Mouse (Mus musculus) neural tube, embryonic 10.5 days (tissue): ENCODE results near the gene Coq6.
"Not testable (repeated sequence)": the region's sequence is repeated elsewhere in the genome, so short reads cannot be mapped to it uniquely, and the experiment has no call there.

ENCODE experiments used
- DNase-seq: peaks from one replicate; pipeline ENCODE4 v3.0.0-alpha.2; 2017; ENCODE audit warnings: low spot score; ENCODE audit errors: extremely low spot score

The Coq6 gene

DNA sequence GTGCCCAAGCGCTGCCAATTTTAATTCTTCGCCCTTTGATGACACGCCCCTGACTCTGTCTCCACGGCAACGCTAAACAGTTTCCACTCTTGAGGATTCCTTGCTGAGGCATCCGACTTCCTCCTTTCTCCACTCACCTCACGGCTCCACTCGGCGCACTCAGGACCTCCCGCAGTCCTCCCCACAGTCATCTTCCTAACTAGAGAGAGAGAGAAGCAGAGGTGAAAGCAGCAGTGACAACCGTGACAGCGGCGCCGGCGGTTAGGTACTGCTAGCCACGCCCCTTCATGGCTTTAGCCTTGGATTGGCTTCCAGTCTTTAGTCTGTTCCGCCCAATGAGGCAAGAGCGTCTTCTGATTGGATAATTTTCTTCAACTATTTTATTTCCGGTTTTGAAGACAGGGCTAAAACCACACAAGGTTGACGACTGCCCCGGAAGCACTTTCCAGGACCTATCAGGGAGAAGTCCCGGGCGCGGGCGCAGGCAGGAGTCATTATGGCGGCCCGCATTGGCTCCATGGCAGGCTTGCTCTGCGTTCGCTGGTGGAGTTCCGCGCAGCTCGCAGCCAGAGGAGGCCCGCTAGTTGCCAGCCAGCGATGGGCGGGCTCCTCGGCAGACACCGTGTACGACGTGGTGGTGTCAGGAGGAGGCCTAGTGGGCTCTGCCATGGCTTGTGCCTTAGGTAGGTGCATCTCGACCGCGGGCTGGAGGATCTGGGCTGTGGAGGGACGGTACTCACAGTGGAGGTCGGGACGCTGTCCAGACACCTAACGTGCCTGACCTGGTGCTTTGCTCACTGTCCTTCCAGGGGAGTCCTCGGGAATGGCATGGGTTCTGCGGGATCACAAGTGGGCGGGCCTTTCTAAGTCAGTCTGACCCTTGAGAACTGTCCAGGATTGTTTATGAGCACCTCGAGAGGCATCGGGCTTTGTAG is at the start of gene Coq6, which contains the start of gene Fam161b:
Gene Coq6, plus strand, starts transcription at position 103 of the 935 bp plus-strand sequence.
Gene Fam161b, minus strand, starts transcription at position 279 of the 935 bp plus-strand sequence.
- peak; percentile 90 for DNase-seq

DNA sequence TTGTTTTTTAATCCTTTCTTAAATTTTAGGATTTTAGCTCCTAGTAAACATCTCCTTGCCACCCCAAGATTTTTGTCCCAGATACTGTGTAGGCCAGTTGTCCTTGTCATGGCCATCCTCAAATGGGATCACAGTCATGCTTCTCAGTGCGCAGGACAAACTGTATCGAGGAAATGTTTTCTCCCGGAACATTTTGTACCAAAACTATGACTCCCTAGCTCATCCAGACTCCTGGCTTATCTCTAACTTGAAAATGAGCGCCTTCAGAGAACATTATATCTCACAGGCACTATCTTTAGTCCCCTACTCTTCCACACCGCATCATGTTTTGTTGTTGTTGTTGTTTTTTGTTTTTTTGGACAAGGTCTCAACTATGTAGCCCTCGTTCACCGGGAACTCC is 45.5 kb upstream of the Coq6 start:
- DNase-seq = no peak

DNA sequence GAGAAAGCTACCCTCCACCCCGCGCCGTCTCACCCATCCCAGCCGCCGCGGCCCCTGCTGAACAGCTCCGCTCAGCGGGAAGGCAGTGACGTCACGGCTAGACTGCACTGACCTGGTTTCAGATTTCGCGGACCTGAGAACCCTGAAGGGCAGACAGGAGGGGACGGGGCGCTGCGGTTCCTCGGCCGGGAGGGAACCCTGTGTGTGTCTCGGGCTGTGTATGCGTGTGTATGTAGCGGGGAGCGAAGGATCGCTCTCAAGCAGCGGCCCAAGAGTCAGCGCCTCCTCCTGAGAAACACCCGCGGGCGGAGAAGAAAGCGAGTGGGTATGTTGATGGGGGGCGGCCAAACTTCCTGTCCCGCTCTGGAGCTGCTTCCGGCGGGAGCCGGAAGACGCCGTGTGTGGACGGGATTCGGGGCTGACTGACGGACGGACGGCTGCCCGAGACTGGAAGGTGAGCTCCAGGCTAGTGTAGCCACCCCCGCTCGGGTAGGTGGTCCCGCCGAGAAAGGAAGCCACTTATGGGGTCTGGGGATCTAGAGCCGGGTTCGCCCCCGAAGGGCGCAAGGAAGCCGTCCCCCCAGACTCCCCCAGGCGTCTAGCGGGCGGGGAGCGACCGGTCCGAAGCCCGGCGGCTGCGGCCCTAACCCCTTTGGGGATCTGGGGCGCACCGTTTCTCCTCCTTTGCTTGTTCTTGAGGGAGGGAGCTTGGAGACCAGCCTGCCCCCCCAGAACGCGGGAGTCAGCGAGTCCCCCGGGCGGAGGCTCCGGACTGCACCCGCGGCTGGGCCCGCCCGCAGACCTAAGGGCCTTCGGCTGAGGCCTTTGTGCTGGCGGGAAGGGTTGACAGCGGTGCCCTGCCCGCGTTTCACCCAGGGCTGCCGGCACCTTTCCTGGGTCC is 44.5 kb upstream of the Coq6 start, which contains the start of gene Zfp410:
Gene Zfp410, plus strand, starts transcription at position 132 of the 901 bp plus-strand sequence.
- peak; percentile 92 for DNase-seq

DNA sequence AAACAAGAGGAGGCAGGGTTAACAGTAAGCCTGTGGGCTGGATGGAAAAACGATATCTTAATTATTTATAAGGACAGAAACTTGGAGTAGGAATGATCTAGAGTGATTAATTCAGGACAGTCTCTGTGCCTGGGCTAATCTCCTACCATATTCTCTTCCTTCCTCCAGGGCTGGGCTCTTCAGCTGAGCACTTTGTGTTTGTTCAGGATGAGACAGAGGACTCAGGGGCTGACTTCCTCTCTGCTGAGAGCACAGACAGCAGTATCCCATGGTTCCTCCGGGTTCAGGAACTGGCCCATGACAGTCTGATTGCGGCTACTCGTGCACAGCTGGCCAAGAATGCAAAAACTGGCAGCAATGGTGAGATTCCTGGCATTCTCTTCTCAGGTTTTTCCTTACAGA is 34.3 kb upstream of the Coq6 start:
- no peak for DNase-seq

DNA sequence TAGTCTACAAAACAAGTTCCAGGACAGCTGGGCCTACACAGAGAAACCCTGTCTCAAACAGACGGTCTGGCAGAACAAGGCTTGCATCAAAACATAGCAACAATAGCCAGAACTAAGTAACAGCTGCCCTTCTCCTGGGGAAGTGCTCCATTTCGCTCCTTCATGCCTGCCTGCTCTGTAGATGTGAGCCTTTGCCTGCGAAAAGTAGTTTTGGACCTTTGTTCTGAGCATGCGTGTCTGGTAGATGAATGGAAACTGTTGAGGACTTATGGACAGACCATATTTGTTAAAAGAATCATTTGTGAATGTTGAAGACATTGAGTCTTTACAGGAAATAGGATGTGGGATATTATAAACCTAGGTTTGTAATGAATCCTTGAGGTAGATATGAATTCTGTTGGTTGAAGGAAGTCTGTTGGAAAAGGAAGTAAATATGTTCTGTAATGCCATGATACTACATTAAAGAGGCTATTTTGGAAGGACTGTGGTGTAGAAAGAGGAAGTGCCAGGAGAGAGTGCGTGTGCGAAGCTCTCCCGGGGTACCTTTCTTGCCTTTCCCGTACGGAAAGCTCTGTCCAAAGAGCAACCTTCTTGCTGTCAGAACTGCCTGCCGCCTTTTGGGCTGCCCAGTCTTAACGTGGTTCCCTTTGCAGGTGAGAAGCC is 24.4 kb upstream of the Coq6 start:
- DNase-seq = no peak

DNA sequence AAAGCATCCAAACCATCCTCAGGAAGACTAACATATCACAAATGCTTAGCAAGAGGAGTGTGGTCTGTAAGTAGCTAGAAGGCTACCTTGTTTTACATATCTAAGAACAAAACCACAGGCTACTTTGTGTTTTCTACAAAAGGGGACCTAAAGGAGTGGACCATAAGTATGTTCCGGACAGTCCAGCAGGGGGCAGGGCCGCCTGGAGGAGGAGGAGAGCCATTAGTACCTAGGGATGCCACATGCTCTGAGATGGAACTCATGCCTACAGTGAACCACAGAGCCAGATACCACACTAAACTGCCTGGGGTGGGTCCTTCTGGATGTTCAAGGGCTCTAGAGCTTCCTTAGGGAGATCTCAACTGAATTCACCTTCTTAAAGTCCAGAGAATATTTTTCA is 14.3 kb upstream of the Coq6 start:
- DNase-seq = no peak

DNA sequence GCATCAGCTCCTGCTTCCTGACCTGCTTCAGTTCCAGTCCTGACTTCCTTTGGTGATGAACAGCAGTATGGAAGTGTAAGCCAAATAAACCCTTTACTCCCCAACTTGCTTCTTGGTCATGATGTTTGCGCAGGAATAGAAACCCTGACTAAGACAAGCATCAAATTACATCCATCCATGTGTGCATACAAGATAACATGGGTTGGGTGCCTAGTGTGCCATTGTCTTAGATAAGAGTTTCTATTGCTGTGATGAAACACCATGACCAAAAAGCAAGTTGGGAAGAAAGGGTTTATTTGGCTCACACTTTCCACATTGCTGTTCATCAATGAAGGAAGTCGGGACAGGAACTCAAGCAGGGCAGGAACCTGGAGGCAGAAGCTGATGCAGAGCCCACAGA is 2.8 kb upstream of the Coq6 start:
- DNase-seq = not testable (repeated sequence)

DNA sequence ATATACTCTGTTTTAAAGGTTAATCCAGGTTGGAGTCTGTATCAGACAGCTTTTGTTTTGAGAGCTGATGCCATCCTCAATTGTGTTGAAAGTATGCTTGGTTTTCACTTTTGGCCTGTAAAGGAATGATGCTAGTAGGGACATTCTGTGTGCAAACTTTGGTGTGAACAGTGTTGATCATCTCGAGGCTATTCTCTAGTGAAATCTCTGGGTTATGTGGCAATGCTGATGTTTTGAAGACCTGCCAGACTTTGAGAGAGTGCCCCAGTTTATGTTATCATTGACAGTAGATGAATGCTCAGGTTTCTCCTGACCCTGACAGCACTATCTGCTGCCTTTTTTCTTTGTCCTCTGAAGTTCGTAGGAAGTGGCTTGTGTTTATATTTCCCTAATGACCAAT is 1.4 kb downstream of the Coq6 start:
- DNase-seq = no peak

DNA sequence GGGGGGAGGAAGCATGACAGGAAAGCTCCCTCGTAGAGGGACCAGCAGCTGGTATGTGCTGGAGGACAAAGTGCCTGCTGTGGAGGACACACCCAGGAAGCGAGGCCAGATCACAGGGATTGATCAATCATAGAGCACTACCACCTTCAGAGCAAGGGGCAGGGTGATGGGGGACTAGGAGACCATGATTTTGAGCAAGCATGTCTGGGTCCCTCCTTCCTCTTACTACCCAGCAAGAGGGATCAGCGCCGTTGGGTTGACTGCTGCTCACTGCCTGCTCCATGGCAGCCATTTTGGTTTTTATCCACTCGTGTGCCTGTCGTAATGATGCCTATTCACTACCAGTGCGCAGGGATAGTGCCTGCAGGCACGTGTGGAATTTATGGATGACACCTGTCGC is 2.8 kb downstream of the Coq6 start:
- DNase-seq = no peak

DNA sequence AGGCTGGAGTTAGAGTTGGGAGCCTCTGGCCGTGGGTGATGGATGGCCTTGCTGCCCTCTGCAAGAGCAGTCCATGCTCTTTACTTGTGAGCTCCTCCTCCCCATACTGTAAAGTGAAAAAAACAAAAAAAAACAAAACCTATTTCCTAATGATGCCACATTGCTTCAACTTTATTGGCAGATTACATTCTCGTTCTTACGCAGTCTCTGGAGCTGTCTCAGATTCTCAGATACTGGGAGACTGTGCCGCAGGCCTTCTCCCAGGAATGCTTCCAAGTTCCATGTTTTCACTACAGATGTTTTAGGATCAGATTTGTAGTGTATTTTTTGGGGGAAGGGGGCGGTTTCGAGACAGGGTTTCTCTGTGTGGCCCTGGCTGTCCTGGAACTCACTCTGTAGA is 3.7 kb downstream of the Coq6 start:
- DNase-seq = no peak

DNA sequence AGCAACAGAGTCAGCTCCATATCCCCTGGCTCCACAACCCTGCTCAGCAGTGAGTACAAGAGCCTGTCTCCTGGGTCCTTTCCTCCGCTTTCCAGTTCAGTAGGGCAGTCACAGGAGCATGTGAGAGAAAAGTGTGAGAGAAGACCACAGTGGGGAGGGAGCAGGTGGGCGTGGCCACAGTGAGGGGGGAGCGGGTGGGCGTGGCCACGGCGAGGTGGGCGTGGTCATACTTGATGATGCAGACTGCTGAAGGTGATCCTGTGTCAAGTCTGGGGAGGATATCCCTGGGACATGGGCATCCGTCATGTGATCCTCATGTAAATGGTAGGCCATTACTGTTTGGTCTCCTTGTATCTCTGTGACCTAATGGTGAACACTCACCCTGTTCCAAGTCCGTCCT is 5.5 kb downstream of the Coq6 start:
- no peak for DNase-seq

DNA sequence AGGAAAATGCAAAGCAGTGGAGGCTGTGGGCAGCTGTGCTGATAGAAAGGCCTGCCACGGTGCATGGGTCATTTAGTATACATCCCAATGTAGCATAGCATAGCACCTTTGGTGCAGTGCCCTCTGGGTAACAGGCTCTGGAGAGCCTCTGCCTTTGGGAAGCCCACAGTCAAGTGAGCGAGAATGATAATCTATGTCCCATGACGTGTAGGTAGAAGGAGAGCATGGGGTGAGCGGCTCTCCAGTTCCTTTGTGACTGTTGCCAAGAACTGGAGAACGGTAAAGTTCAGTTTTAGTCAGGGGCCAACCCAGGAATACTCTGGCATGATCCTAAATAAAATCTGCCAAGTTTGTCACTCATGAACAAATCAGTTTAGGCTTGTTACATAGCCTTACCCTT is 10.2 kb downstream of the Coq6 start:
- DNase-seq = no peak

DNA sequence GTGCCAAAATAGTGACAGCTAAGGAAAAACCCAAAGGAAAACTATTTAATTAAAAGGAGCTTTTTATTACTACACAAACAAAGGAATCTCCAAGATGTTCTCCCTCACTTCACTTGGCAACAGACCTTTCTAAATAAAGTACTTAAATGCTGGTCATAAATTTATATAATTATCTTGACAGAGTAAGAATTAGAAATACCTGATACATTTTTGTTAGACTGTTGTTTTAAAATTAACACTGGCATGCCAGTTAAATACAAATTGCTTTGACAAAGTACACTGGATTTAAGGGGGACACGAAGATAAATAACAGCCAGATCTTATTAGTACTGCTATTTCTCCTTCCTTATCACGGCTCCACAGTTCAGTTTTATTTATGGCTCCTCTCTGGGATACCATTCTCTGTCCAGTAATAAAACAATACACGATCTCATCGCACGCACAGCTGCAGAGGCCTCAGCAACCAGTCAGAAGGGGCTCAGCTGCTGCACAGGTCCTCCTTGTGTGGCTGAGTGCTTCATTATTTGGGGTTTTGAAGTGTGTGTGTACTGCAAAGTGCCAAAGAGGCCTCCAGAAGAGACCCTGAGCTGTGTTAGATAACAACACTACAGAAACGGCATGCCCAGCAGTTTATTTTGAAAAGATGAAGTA is 12.5 kb downstream of the Coq6 start:
- DNase-seq = no peak

DNA sequence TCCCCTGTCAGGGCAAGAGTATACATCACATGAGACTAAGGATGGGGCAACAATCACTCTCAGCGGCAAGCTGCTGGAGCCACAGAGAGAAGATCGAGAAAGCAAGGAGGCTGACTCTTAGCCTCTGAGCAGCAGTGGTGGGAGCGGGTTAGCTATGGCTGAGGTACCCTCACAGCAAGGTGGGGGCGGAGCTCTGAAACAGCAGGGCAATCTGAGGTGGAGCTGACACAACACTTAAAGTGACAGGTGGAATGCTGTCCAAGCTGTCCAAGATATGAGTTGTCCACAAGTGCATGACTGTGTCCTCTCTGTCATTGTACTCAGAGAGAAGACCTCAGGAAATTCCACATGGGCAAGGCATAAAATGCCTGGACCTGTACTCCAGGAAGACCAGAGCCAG is 20.9 kb downstream of the Coq6 start:
- no peak for DNase-seq

DNA sequence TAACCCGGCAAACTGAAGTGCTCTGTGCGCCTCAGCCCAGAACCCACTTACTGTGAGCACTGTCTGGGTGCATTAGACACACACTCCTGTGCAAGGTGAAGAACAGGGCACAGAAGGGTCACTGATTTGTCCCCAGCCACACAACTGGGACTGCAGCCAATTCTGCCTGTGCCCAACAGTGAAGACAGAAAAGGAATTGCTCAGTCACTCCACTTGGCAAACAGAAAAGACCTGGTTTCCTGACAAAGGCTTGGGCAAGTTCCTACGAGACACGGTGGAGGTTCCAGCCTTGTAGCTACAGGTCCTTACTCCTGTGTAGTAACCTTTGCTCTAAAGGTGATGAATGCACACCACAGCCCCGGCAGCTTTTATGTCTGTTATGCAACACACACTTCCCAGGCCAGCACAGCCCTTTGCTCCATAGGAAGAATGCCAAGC is 23.2 kb downstream of the Coq6 start:
- no peak for DNase-seq

DNA sequence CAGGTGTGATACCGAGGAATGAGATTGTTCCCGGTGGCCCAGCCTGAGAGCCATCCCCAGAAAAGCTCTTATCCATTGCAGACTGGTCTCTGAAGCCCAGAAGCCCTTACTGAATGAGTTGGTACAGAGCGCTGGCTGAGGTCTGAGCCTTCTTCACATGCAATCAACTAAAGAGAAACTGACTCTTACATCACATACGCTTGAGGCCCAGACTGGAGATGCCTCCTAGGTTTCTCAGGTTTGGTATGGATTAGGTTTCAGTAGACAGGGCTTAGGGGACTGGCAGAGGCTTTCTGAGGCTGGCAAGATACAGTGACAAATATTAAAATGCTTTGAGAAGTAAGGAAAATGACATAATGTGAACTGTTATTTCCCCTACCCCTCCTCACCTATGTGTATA is 24.0 kb downstream of the Coq6 start:
- no peak for DNase-seq

DNA sequence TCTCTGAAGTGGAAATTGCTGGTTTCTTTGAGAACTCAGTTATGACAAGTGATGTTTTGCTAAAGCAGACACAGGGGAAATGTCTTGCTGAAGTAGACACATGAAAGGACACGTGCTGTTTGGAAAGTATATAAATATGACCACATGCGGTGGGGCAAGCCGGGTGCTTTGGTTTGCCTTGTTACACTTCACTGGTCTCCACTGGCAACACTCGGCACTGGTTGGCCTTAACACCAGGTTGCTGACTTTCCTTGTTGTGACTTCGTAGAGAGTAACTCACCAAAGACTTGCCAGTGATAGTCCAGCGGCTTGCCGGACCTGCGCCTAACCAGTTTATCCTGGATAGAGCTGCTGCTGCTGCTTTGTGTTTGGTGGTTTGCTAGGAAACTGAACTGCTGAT is 26.6 kb downstream of the Coq6 start:
- DNase-seq = no peak

DNA sequence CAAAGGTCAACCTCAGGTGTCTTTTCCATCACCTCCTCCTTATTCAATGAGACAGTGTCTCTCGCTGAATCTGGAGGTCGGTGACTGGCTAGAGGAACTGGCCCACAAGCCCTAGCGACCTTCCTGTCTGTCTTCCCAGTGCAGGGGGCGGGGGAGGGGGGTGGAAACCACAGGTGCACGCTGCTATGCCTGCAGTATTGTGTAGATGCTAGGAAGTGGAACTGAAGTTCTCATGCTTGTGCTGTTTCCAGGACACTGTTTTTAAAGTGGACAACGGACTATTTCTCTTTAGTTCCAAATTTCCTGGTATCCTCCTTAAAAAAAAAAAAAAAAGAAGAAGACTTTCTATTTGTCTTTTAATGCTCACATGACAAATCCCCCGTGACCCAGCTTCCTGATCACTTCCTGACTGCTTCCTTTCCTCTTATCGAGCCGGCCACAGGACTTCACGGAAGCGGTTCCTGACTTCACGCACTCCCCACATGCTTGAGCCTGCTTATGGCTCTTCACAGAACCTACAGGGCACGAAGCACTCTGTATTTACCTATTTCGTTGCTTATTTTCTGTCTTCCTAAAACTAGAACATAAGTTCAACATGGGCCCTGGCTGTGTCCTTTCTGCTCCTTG is 27.4 kb downstream of the Coq6 start:
- no peak for DNase-seq

DNA sequence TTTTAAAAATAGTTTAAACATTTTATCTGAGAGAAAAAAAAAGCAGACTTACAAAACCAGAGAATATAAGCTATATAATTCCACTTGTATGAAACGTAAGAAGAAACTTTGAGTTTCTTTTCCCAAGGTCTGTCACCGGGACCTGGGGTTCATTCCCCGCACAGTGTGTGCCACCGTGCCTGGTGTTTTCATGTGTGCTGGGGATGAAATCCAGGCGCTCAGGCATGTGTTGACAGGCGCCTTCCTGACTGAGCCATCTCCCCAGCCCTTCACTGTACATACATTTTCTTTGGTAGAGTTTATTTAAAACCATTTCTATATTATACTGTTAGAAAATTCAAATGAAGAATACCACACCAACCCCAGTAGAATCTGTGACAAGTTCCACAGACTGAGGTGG is 28.9 kb downstream of the Coq6 start:
- no peak for DNase-seq

DNA sequence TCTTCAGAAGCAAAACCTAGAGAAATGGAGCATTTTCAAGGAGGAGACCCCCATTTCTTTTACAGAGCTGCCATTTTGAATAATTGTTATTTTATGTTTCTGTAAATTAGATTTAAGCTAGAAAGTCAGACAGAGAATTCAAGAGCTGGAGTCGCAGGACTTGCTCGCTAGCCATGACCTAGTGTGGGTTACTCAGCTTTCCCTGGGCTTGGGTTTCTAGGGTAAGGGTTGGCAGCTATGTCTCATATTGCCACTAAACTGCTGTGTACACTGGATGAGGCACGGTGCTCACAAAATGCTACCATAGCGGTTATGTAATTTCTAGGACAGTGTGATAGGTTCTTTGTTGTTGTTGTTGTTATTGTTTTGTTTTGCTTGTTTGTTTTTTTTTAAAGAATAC is 31.2 kb downstream of the Coq6 start:
- DNase-seq = no peak

DNA sequence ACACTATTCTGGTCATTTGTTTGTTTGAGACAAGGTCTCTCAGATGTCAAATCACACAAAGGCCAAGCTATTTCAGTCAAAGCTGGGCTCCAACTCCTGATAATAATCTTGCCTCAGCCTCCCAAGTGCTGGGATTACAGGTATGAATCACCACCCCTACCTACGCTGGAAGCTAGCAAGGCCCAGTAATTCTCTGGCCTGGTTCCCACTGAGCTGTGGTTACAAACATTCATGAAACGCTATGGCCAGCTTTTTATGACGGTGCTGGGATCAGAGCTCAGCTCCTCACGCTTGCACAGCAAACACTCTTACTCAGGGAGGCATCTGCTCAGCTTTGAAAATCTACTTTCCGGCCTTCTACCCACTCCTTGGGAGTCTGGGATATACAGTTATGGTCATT is 32.4 kb downstream of the Coq6 start:
- no peak for DNase-seq
